Mouse (Mus musculus): ENCODE results near the gene Eif4ebp2.

Gene Eif4ebp2

DNA sequence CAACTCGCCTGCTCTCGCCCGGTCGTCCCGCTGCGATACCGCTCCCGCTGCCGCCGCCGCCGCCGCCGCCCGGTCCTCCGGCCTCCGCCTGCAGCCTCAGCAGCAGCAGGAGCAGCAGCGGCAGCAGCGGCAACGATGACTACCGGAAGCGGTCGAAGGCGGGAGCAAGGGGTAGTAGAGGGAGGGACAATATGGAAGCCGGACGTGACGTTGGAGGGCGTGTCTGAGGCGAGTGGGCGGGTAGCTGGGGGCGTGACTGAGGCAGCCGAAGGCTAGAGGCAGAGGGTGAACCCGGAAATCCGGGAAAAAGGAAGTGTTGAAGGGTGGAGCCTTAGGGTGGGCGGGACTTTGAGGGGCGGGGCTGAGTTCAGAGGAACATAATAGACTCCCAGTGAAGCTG is at the start of gene Eif4ebp2:
Eif4ebp2 (minus strand) TSS at position 17 of the 400 bp plus-strand sequence.
- DNase-seq (ENCODE audit: low read depth, low spot score): peak; percentile 96

DNA sequence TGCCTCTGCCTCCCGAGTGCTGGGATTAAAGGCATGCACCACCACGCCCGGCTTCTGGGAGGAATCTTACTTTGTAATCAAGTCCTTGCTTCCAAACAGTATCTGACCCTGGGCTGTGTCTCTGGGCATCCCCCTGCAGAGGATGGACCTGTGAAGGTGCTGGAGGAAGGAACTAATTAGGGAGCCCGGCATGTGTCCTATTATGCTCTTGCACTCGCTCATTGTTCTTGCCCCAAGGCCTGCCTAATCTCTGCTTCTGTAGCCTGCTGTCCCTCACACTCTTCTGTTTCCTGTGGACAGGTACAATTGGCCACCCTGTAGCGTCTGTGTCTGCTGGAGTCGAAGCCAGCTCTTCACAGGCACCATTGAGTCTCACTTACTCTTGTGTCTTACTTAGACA is 48.3 kb upstream of the Eif4ebp2 start:
- no peak for DNase-seq (ENCODE audit: low read depth, low spot score)

DNA sequence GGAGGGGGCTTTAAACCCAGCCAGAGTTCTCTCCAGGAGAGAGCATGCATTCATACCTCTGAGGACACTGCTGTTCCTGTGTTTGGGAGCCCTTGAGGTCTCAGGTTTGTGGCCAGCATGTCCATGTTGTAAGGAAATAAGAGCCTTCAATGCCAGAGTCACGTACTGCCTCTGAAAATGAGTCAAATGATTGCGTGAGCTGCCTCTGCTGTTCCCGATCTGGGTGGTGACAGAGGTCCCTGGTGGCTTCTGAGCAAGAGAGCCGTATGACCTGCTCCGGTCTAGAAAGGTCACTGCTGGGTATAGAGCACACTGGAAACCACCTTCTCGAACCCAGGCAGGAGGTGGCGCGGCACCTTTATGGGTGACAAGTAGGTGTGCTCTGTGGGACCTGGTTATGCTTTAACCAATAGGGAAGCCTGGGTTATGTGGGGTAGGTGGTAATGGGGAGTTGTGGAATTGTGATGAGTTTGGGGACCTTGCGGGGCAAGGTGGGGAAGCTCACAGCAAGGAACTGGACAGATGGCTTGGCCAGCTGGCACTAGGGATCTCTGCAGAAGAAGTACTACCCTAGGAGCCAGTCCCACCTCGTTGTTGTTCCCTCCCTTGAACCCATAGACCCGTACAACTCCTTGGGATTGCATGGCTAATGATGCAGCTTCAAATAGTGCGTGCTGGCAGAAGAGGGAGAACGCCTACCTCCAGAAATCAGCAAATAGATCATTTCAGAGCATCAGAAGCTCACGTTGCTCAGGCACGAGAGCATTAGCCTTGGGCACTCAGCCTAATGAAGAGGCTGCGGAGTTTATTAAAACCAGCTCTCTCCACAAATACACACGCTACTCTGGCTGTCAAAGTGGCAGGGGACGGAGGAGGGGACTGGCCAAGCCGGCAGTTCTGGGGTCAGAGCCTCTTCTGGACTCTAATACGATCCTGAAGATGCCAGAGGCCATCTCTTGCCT is 47.3 kb upstream of the Eif4ebp2 start:
- DNase-seq (ENCODE audit: low read depth, low spot score): no peak

DNA sequence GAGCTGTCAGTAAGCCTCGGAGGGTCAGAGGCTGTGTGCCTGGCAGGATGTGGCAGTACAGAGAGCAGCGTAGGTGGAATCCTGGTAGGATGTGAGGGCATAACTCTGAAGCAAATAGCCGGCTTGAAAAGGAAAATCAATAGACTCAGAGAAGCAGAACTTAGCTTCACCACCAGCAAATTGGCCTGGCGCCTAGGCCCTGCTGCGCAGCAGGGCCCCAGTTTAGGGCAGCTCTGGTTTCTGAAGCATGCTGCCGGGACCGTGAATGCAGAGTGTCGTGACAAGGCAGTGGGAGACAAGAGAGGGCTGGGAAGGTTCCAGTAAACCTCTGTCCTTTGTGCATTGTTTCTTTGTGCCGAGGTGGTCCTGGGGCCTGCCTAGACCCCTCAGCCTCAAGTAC is 43.8 kb upstream of the Eif4ebp2 start:
- DNase-seq (ENCODE audit: low read depth, low spot score): no peak

DNA sequence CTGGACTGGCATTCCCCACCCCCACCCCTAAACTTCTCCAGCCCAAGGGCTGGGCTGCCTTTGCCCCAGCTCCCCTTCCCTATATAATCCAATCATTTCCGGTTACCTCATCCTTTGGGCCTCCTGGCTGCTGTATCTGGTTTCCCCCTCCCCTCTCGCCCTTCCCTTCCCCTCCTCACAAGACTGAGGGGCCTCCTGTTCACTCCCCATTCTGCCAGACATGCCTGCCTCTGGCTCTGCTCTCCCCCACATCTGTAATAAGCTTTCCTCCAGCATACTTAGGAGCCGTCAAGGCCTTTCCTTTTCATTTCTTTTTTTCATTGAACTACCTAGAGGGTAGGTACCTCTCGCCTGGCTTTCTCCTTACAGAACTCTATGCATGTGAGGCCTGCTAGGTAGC is 43.0 kb upstream of the Eif4ebp2 start:
- no peak for DNase-seq (ENCODE audit: low read depth, low spot score)

DNA sequence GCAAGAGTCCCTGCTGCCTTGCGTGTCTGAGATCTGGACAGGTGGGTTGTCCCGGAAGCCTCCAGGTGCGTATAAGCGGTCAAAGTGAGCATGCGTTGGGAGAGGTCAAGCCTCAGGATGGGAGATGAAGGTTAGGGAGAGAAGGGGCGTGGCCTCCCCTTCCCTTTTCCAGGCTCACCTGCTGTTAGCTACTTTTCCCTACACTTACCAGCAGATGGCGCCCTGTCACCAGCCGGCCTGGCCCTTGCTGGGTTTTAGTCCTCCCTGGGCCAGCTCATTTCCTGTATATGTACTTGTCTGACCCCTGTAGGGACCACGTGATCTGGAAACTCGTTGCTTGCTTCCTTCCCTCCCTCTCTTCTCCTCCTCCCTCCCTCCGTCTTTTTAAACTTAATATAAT is 39.6 kb upstream of the Eif4ebp2 start:
- DNase-seq (ENCODE audit: low read depth, low spot score): no peak

DNA sequence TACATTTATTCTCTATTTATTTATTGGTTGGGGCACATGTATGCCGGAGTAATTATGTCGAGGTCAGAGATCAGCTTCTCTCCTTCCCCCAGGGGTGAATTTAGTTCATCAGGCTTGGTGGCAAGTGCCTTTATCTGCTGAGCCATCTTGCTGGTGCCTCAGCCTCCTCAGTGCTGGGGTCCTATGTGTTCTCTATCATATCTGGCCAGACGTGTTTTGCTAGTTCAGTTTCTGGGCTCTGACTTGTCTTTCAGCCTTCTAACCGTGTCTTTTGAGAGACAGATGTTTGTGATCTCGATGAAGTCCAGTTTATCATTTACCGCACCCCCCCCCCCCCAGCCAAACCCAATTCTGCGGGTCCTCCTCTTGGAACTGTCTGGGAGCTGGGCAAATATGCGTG is 39.1 kb upstream of the Eif4ebp2 start:
- no peak for DNase-seq (ENCODE audit: low read depth, low spot score)

DNA sequence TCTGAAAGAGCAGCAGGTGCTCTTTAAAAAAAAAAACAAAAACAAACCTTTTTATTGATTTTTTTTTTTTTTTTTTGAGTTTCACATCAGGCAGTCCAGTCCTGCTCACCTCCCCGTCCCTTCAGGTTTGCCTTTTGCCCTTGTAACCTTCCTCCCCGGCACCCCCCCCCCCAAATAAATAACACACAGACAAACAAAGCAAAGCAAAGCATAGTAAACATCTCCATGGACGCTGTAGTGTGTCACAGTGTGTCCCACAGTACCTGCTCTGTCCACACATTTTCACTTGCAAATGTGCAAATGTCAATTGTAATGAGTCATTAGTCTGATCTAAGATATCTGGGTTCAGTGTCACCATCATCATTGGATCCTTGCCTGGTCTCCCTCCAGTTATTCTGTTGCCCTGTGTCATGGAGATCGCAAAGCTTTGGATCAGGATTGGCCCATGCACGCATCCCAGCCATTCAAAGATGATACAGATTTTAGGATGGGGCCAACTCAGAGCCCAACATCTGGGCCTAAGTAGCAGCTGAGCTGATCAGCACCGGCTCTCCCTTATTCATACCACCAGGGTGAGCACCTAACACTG is 36.2 kb upstream of the Eif4ebp2 start:
- no peak for DNase-seq (ENCODE audit: low read depth, low spot score)

DNA sequence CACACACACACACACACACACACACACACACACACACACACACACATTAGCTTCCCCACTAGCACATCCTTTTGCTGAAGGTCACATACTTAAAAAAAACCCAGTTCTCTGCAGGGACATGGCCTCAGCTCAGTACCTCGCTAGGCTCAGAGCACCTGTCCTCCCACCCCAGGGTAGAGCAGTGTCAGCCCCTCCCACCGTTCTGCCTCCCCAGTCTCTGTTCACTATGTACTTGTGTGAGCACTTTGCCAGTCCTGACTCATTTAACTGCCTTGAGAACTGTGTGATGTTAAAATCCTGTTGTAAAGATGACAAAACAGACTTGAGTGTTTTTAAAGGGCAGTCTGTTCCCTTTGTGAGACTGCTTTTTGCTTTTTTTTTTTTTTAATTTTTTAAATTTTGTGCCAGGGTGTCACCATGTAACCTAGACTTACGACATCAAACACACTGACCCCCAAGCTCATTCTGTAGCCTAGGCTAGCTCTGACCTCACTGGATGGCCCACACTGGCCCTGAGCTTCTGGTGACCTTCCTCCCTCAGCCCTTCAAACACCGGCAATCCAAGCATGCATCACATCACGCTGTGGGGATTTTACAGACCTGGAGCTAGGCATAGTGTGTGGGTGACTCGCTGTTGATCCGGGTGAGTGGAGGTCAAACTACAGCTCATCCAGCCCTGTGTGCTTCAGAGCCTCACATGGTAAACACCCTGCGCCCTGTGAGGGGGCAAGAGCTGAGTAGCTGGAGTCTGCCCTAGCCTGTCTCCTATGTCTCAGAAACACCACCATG is 34.3 kb upstream of the Eif4ebp2 start:
- no peak for DNase-seq (ENCODE audit: low read depth, low spot score)

DNA sequence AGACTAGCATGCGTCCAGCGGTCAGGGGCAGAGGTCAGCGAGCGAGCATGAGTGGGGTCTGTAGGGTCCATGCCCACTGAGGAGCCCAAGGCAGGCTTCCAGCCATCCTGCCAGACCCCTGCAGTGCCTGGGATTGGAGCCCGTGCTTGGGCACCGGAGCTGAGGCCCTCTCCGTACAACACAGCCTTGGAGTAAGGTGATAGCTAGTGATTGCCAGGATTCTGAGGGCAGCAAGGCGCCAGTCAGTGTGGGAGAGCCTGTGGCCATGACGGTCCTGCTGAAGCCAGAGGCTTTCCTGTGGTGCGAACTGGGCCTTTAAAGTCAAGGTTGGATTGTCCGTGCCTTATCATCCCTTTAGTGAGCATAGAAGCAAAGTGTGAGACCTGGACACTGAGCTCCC is 32.3 kb upstream of the Eif4ebp2 start:
- no peak for DNase-seq (ENCODE audit: low read depth, low spot score)

DNA sequence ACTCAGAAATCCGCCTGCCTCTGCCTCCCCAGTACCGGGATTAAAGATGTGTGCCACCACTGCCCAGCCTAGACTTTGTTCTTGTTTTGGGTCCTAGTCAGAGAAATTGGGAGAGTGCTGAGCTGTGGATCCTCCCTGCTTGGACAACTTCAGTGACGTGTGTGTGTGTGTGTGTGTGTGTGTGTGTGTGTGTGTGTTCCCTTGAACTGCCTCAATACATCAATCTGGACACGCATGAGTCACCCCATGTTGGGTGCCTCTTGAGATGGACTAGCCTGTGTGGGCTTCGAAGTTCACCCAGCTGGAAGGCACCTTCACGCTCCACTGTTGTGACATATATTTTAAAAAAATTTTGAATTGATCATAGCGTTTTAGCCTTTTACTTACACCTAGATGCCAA is 30.3 kb upstream of the Eif4ebp2 start:
- no peak for DNase-seq (ENCODE audit: low read depth, low spot score)

DNA sequence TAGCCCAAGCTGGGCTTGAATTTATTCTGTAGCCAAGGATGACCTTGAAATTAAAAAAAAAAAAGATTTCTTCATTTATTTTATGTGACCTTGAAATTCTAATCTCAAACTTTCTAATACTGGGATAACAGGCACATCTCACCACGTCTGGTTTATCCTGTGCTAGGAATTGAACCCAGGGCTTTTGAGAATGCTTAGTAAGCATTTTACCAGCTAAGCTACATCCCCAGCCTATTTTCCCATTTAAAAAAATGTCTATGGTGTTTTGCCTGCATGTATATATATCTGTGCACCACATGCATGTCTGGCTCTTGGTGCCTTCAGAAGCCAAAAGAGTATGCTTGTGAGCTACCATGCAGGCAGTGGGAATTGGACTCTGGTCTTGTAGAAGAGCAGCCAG is 28.0 kb upstream of the Eif4ebp2 start:
- no peak for DNase-seq (ENCODE audit: low read depth, low spot score)

DNA sequence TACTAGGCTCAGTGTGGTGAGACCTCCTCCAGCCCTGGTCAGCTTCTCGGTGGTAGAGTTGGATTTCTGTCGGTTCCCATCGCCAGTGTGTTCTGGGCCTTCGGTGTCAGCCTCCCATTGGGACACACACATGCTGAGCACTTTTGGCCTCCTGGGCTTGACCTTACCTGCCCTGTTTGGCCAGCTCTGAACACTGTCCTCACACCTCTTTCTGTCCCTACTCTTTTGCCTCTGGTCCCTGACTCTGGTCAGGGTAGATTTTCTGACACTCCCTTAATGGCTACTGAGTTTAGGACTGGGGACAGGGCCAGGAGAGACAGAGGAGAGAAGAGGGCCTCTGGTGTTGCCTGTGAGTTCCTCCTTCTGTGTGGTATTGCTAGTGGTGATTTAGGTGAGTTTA is 27.5 kb upstream of the Eif4ebp2 start:
- no peak for DNase-seq (ENCODE audit: low read depth, low spot score)

DNA sequence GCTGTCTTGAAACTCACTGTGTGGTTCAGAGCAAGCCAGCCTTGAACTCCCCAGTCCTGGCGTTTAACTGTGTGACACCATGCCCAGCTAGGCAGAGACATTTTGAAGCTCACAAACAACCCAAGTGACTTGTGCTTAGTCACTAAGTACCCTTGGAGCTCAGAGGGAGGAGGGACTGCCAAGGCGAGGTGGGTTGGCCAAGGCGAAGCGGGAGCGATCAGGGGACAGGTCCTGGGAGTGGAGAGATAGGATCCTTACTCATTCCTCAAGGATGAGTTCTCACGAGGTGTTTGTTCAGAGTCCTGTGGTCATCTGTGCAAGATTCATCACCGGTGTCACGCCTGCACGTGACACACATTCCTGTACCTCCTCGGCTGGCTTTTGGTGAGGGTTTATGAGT is 27.0 kb upstream of the Eif4ebp2 start:
- DNase-seq (ENCODE audit: low read depth, low spot score): no peak

DNA sequence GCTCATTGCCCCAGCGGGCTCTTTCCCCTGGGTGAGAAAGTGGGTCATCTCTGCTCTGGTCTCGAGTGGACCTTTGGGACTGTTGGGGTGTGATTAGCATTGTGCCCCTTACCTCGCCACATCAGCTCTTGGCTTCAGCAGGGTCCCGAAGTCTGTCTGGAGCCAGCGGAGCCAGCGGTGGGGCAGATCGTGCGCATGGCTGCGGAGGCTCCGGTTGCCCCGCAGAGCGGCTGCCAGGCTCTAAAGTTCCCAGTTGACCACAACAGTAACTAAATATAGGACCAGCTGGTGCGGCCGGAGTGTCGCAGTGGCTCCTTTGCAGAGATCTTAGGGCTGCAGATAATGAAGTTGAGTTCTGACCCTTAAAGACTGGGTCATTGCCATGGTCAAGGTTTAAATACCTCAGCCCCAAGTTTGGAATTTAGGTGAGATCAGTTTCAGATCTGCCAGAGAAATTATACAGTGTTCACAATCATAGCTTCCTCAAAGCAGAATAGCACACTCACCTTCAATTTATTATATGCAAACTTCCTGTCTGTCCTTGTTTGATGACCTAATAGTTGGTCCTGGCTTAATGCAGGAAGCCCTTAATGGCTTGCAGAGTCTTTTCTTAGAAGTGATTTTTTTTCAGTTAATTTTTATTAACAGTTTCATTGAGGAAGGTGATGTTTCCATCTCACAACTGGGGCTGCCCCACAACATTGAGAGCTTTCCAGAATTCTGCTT is 24.1 kb upstream of the Eif4ebp2 start:
- no peak for DNase-seq (ENCODE audit: low read depth, low spot score)

DNA sequence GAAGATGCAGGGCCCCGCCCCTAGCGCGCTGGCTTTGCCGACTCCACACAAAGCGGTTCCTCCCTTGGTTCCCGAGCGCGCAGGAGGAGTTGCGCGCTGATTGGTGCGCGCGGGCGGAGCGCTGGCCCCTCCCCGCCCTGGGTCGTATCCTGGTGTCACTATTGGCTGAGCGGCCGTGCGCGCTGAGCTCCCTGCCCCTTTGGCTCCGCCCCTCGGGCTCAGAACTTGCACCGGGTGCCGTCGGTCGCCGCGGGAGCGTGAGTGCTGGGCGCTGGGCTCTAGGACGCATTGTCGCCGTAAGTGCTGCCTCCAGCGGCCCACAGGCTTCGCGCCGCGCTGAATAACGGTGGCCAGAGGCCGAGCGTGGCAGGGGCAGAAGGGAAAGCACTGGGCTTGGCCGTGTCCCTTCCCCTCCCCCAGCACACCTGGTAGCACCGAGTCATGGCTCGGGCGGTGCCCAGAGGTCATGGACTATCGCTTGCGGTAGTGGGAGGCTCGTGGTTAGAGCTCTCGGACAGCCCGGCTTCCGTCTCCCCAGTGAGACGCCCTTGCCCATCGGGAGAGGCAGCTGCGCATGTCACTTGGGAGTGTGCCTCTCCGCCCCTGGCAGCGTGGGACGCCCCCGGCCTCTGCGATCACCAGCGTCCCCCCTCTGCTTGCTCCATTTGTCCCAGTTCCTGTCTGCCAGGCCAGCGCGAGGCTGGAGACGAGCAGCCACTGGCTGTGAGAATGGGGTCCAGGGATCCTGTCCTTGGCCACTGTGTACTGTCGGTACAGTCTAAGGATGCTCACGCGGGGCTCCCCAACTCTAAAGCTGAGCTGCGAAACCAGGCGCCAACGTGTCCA is 23.4 kb upstream of the Eif4ebp2 start, which contains the start of gene Lrrc20:
Lrrc20 (plus strand) TSS at position 208 of the 846 bp plus-strand sequence.
- DNase-seq (ENCODE audit: low read depth, low spot score): peak; percentile 89

DNA sequence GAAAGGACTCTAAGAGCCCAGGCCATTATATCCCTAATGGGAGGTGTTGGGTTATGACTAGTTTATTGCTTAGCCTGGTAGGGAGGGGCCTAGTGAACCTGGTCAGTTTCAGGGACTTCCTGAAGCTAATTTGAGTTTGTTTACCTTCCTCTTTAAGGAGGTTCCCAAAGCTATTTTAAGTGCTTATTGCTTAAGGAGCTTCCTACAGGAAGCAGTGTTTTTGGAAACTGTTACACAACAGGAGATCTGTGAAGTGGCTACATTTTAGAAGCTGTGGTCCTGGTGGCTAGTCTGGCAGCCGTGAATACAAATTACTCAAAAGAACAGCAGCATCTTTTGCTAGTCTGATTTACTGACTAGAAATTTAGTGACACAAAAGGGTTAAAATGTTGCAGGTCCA is 21.9 kb upstream of the Eif4ebp2 start:
- DNase-seq (ENCODE audit: low read depth, low spot score): no peak

DNA sequence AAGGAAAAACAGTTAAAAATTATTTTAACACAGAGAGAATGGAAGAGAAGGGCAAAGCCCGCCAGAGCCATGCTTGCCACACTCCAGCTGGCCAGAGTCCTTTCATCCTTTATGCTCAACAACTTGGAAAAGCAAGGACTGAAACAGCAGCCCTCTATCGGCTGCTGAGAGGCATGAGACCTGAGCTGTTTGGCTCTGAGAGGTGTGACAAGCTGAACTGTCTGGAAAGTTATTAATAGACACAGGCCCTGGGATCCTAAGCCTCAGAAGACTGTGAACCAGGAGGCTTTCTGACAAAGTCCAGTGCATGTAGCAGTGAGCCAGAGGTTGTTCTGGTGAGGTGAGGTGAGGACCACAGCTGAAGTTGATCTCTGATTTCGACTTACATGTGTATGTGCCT is 21.2 kb upstream of the Eif4ebp2 start:
- no peak for DNase-seq (ENCODE audit: low read depth, low spot score)

DNA sequence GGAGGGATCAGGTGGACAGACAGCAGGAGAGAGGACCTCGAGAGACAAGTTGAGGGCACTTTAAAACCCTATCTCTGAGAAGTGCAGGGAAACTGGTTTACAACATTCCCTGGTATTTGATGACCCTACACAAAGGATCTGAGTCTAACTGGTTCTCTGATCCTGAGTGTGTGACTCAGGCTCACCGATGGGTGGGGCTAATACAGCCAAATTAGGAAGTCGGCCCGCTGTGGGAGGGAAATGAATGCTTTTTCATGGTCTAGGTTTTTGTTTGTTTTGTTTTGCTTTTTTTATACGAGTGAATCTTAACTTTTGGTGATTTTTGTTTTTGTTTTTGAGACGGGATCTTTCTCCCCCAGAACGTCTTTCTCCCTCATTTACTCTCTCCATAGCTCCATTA is 16.4 kb upstream of the Eif4ebp2 start:
- DNase-seq (ENCODE audit: low read depth, low spot score): no peak

DNA sequence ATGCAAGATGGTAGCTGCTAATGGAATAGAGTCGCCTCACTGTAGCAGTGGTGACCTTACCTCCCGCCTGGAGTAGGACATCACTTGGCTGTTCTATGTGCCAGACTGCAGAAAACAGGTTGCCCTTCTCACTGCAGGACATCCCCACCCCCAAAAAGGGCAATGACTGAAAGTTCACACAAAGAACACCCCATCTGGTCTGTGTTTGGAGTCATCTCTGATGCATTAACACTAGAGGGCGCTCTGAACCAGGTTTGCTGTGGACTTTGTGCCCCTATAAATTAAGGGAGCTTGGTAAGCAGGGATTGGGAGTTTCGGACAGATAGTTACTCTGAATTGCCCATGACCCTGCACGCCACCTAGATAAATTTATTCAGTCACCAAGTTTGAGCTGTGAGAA is 14.4 kb upstream of the Eif4ebp2 start:
- no peak for DNase-seq (ENCODE audit: low read depth, low spot score)

DNA sequence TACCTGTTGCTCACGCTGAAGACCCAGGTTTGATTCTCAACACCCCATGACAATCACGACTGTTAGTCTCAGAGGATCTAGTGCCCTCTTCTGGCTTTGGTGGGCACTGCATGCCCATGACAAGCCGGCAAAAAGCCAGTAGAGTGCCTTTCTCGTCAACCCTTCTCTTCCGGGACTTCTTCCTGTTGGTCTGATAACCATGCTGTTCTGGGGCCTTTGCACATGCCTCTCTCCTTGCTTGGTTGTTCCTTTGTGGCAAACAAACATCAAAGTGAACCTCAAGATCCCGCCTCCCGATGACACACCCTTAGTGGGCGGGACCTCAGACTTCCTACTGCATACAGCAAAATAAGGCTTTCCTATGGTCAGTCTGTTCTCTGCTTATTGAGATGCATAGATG is 13.8 kb upstream of the Eif4ebp2 start:
- DNase-seq (ENCODE audit: low read depth, low spot score): no peak

All from brain, embryonic 18.5 days (tissue).